Mouse (Mus musculus): ENCODE measurements around the gene Zfp787.
"Not testable (repeated sequence)": the region's sequence is repeated elsewhere in the genome, so short reads cannot be mapped to it uniquely, and the experiment has no call there.

Gene Zfp787

DNA sequence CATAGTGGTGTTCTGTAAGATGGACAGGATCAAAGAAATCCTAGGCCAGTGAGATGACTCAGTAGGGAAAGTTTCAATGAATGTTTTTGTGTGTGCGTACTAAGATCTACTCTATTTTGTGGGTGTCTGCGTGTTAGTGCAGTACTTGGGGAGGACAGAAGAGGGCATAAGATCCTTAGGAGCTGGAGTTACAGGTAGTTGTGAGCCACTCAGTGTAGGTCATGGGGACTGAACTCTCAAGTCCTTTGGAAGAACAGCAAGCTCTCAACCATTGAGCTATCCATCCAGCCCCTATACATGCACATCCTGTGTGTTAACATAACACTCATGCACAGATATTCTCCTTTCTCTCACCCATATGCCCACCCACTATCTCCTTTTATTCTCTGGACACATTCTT is 35.7 kb downstream of the Zfp787 start:
- DNase-seq (ENCODE audit: low spot score in 2 of 2), result not testable (repeated sequence)

DNA sequence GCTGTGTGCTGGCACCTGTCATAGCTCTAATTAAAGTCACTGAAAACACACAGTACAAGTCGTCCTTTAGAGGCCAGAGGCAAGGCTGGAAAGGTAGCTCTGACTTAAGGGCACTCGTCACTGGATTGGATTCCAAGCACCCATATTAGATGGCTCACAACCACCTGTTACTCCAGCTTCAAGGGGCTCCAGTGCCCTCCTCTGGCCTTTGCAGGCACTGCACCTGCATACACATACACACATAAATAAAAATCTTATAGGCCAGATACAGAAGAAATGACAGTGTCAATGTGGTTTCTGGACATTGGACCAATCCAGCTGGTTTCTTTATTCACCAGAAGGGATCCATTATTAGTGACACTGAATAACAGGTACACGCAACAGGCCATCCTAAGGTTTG is 36.3 kb downstream of the Zfp787 start:
- no peak for DNase-seq (ENCODE audit: low spot score in 2 of 2)
